Mouse (Mus musculus): ENCODE results near the gene Mrpl52. TPM values are rescaled to one million over a fixed set of nuclear protein-coding genes. Genes with fewer than 3 reads are reported as not detected.

The Mrpl52 gene
- polyA plus RNA-seq, 1 experiment from 2014 or later, result 241 TPM

GRCm38 (mm10) chr14:54435194-54435918 is 8.6 kb downstream of the Mrpl52 start:
- Histone ChIP-seq H3K27ac (replicated peaks; ENCODE audit: low read depth, low read length) (no peak overlapping the region), H3K4me1 (ENCODE audit: control insufficient read depth, insufficient read depth, low read length) (peaks cover 15% of the 10 kb centered on the region), H3K9ac (ENCODE audit: low read depth, low read length) (no peak overlapping the region), H3K4me3 (ENCODE audit: low read depth, low read length) (no peak overlapping the region), H3K4me2 (ENCODE audit: low read depth, low read length) (no peak overlapping the region), H3K36me3 (ENCODE audit: control insufficient read depth, insufficient read depth, low read length) (peaks cover 53% of the 10 kb centered on the region), H3K9me3 (ENCODE audit: control insufficient read depth, low read length) (no peaks in the 10 kb centered on the region), H3K27me3 (replicated peaks; ENCODE audit: control insufficient read depth, insufficient read depth, low read length) (no peaks in the 10 kb centered on the region)
- 80% methylated on average over 11 of the region's 11 CpGs for WGBS
- no peak for DNase-seq (ENCODE audit: low spot score)
- ATAC-seq (ENCODE audit: low read depth), result no peak

GRCm38 (mm10) chr14:54439155-54439554 is 12.4 kb downstream of the Mrpl52 start:
- Histone ChIP-seq H3K4me3 (ENCODE audit: low read depth, low read length) (no peak overlapping the region), H3K27ac (replicated peaks; ENCODE audit: low read depth, low read length) (no peak overlapping the region), H3K4me1 (ENCODE audit: control insufficient read depth, insufficient read depth, low read length) (peaks cover 20% of the 10 kb centered on the region), H3K9ac (ENCODE audit: low read depth, low read length) (no peak overlapping the region), H3K36me3 (ENCODE audit: control insufficient read depth, insufficient read depth, low read length) (peaks cover 61% of the 10 kb centered on the region), H3K9me3 (ENCODE audit: control insufficient read depth, low read length) (no peaks in the 10 kb centered on the region), H3K27me3 (replicated peaks; ENCODE audit: control insufficient read depth, insufficient read depth, low read length) (no peaks in the 10 kb centered on the region), H3K4me2 (ENCODE audit: low read depth, low read length) (no peak overlapping the region)
- ATAC-seq (ENCODE audit: low read depth), result no peak
- DNase-seq (ENCODE audit: low spot score), result no peak
- WGBS, result 87% methylated on average over 12 of the region's 12 CpGs

GRCm38 (mm10) chr14:54439610-54440009 is 12.9 kb downstream of the Mrpl52 start:
- 62% methylated on average over 7 of the region's 7 CpGs for WGBS
- Histone ChIP-seq H3K27ac (replicated peaks; ENCODE audit: low read depth, low read length) (no peak overlapping the region), H3K36me3 (ENCODE audit: control insufficient read depth, insufficient read depth, low read length) (peaks cover 61% of the 10 kb centered on the region), H3K9ac (ENCODE audit: low read depth, low read length) (no peak overlapping the region), H3K9me3 (ENCODE audit: control insufficient read depth, low read length) (no peaks in the 10 kb centered on the region), H3K4me1 (ENCODE audit: control insufficient read depth, insufficient read depth, low read length) (peaks cover 16% of the 10 kb centered on the region), H3K4me2 (ENCODE audit: low read depth, low read length) (no peak overlapping the region), H3K27me3 (replicated peaks; ENCODE audit: control insufficient read depth, insufficient read depth, low read length) (no peaks in the 10 kb centered on the region), H3K4me3 (ENCODE audit: low read depth, low read length) (no peak overlapping the region)
- no peak for DNase-seq (ENCODE audit: low spot score)
- ATAC-seq (ENCODE audit: low read depth), result no peak

- 87% methylated on average over 14 of the region's 14 CpGs for WGBS
- H3K4me3 ChIP-seq (ENCODE audit: low read depth, low read length), result no peak overlapping the region
- DNase-seq (ENCODE audit: low spot score), result no peak
- peaks cover 55% of the 10 kb centered on the region for H3K36me3 ChIP-seq (ENCODE audit: control insufficient read depth, insufficient read depth, low read length)
- ATAC-seq (ENCODE audit: low read depth), result no peak
- no peak overlapping the region for H3K4me2 ChIP-seq (ENCODE audit: low read depth, low read length)
- H3K4me1 ChIP-seq (ENCODE audit: control insufficient read depth, insufficient read depth, low read length), result peaks cover 14% of the 10 kb centered on the region
- H3K27ac ChIP-seq (replicated peaks; ENCODE audit: low read depth, low read length), result no peak overlapping the region
- H3K9ac ChIP-seq (ENCODE audit: low read depth, low read length), result no peak overlapping the region
- H3K9me3 ChIP-seq (ENCODE audit: control insufficient read depth, low read length), result no peaks in the 10 kb centered on the region
- no peaks in the 10 kb centered on the region for H3K27me3 ChIP-seq (replicated peaks; ENCODE audit: control insufficient read depth, insufficient read depth, low read length)
These were observed 13.8 kb downstream of the Mrpl52 start for GRCm38 (mm10) chr14:54440538-54440937.

GRCm38 (mm10) chr14:54441365-54441764 is 14.7 kb downstream of the Mrpl52 start:
- no peak for DNase-seq (ENCODE audit: low spot score)
- H3K27me3 ChIP-seq (replicated peaks; ENCODE audit: control insufficient read depth, insufficient read depth, low read length), result no peaks in the 10 kb centered on the region
- no peak overlapping the region for H3K27ac ChIP-seq (replicated peaks; ENCODE audit: low read depth, low read length)
- no peaks in the 10 kb centered on the region for H3K9me3 ChIP-seq (ENCODE audit: control insufficient read depth, low read length)
- WGBS, result 85% methylated on average over 4 of the region's 4 CpGs
- no peak for ATAC-seq (ENCODE audit: low read depth)
- H3K4me2 ChIP-seq (ENCODE audit: low read depth, low read length), result no peak overlapping the region
- peaks cover 47% of the 10 kb centered on the region for H3K36me3 ChIP-seq (ENCODE audit: control insufficient read depth, insufficient read depth, low read length)
- H3K4me1 ChIP-seq (ENCODE audit: control insufficient read depth, insufficient read depth, low read length), result peaks cover 14% of the 10 kb centered on the region
- H3K4me3 ChIP-seq (ENCODE audit: low read depth, low read length), result no peak overlapping the region
- no peak overlapping the region for H3K9ac ChIP-seq (ENCODE audit: low read depth, low read length)

GRCm38 (mm10) chr14:54442548-54442947 is 15.8 kb downstream of the Mrpl52 start:
- ATAC-seq (ENCODE audit: low read depth) (no peak), DNase-seq (ENCODE audit: low spot score) (no peak)
- H3K4me3 ChIP-seq (ENCODE audit: low read depth, low read length), result no peak overlapping the region
- peaks cover 14% of the 10 kb centered on the region for H3K4me1 ChIP-seq (ENCODE audit: control insufficient read depth, insufficient read depth, low read length)
- no peak overlapping the region for H3K4me2 ChIP-seq (ENCODE audit: low read depth, low read length)
- H3K27me3 ChIP-seq (replicated peaks; ENCODE audit: control insufficient read depth, insufficient read depth, low read length), result no peaks in the 10 kb centered on the region
- peak overlapping the region; percentile 28; the same call in 1 of the 2 replicates for H3K9ac ChIP-seq (ENCODE audit: low read depth, low read length)
- peak overlapping the region; percentile 91 for H3K27ac ChIP-seq (replicated peaks; ENCODE audit: low read depth, low read length)
- 83% methylated on average over 3 of the region's 3 CpGs for WGBS
- H3K9me3 ChIP-seq (ENCODE audit: control insufficient read depth, low read length), result no peaks in the 10 kb centered on the region
- H3K36me3 ChIP-seq (ENCODE audit: control insufficient read depth, insufficient read depth, low read length), result peaks cover 35% of the 10 kb centered on the region

GRCm38 (mm10) chr14:54443196-54443595 is 16.5 kb downstream of the Mrpl52 start:
- peaks cover 14% of the 10 kb centered on the region for H3K4me1 ChIP-seq (ENCODE audit: control insufficient read depth, insufficient read depth, low read length)
- 7% methylated on average over 3 of the region's 3 CpGs for WGBS
- H3K9ac ChIP-seq (ENCODE audit: low read depth, low read length), result peak overlapping the region; percentile 28; the same call in 1 of the 2 replicates
- H3K4me3 ChIP-seq (ENCODE audit: low read depth, low read length), result no peak overlapping the region
- ATAC-seq (ENCODE audit: low read depth), result peak; percentile 87
- peak; percentile 91 for DNase-seq (ENCODE audit: low spot score)
- H3K36me3 ChIP-seq (ENCODE audit: control insufficient read depth, insufficient read depth, low read length), result peaks cover 29% of the 10 kb centered on the region
- H3K27ac ChIP-seq (replicated peaks; ENCODE audit: low read depth, low read length), result peak overlapping the region; percentile 91
- H3K9me3 ChIP-seq (ENCODE audit: control insufficient read depth, low read length), result no peaks in the 10 kb centered on the region
- peak overlapping the region; percentile 21 for H3K4me2 ChIP-seq (ENCODE audit: low read depth, low read length)
- no peaks in the 10 kb centered on the region for H3K27me3 ChIP-seq (replicated peaks; ENCODE audit: control insufficient read depth, insufficient read depth, low read length)

- H3K9ac ChIP-seq (ENCODE audit: low read depth, low read length), result 0 out of 2 replicates have a peak overlapping the region, but pooled peaks have one; percentile 28
- no peaks in the 10 kb centered on the region for H3K9me3 ChIP-seq (ENCODE audit: control insufficient read depth, low read length)
- peak overlapping the region; percentile 21 for H3K4me2 ChIP-seq (ENCODE audit: low read depth, low read length)
- H3K36me3 ChIP-seq (ENCODE audit: control insufficient read depth, insufficient read depth, low read length), result peaks cover 22% of the 10 kb centered on the region
- WGBS, result 40% methylated on average over 14 of the region's 15 CpGs
- no peak overlapping the region for H3K4me3 ChIP-seq (ENCODE audit: low read depth, low read length)
- peaks cover 14% of the 10 kb centered on the region for H3K4me1 ChIP-seq (ENCODE audit: control insufficient read depth, insufficient read depth, low read length)
- peak; percentile 94 for DNase-seq (ENCODE audit: low spot score)
- H3K27me3 ChIP-seq (replicated peaks; ENCODE audit: control insufficient read depth, insufficient read depth, low read length), result no peaks in the 10 kb centered on the region
- peak; percentile 78 for ATAC-seq (ENCODE audit: low read depth)
- H3K27ac ChIP-seq (replicated peaks; ENCODE audit: low read depth, low read length), result peak overlapping the region; percentile 91
These were observed 17.3 kb downstream of the Mrpl52 start for GRCm38 (mm10) chr14:54443712-54444618.
